Mouse (Mus musculus): ENCODE data around the gene Spi1. TPM values are rescaled to one million over a fixed set of nuclear protein-coding genes. Genes with fewer than 3 reads are reported as not detected.

Spi1 gene
- polyA plus RNA-seq, 1 experiment from 2014 or later, result 1.7 TPM

DNA sequence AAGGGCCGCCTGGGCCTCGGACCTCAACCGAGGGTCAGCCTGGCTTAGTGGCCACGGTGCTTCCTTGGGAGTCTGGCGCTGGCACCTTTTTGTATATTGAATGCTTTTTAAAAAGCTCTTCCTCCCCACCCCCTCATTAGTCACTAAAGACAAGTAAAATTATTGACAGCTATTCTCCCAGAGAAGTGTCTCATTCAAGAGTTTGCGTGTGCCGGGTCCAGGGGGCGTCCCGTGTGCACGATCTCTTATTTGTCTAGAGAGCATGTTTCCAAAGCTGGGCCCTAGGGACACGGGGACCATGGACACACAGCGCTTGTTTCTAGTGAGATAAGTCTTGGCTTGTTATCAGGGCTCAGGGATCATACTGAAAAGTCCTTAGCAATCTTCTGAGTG, 33.4 kb downstream of the Spi1 start:
- H3K4me1 ChIP-seq (replicated peaks; ENCODE audit: control insufficient read depth, insufficient read depth, low read length), result peaks cover 6% of the 10 kb centered on the region
- 0 out of 2 replicates have a peak, but pooled peaks cover 3% of the 10 kb centered on the region for H3K27me3 ChIP-seq (replicated peaks; ENCODE audit: control insufficient read depth, insufficient read depth, low read length)
- no peaks in the 10 kb centered on the region for H3K9me3 ChIP-seq (ENCODE audit: control insufficient read depth, low read length)
- no peak for ATAC-seq
- H3K4me3 ChIP-seq (replicated peaks; ENCODE audit: low read length), result peak overlapping the region; percentile 34
- H3K27ac ChIP-seq (ENCODE audit: low read length), result no peak overlapping the region
- no peak overlapping the region; the same call in 1 of the 2 replicates for H3K9ac ChIP-seq (replicated peaks; ENCODE audit: low read depth, low read length)
- WGBS, result 28% methylated on average over 12 of the region's 12 CpGs
- no peaks in the 10 kb centered on the region for H3K36me3 ChIP-seq (ENCODE audit: control insufficient read depth, insufficient read depth)
- H3K4me2 ChIP-seq (ENCODE audit: low read length), result peak overlapping the region; percentile 56

DNA sequence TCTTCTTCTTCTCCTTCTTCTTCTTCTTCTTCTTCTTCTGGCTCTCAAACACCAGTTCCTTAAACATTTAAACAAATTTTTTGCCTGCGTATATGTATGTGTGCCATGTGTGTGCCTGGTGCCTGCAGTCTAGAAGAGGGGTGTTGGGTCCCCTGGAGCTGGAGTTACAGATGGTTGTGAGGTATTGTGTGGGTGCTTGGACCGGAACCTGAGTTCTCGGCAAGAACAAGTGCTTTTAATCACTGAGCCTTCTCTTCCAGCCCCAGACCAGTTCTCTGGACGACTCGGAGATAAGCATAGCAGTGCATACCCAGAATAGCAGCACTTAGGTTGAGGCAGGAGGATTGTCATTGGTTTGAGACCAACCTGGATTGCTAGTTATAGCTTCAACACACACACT, 34.7 kb downstream of the Spi1 start:
- Histone ChIP-seq H3K27me3 (replicated peaks; ENCODE audit: control insufficient read depth, insufficient read depth, low read length) (0 out of 2 replicates have a peak, but pooled peaks cover 3% of the 10 kb centered on the region), H3K36me3 (ENCODE audit: control insufficient read depth, insufficient read depth) (no peaks in the 10 kb centered on the region), H3K9me3 (ENCODE audit: control insufficient read depth, low read length) (no peaks in the 10 kb centered on the region), H3K9ac (replicated peaks; ENCODE audit: low read depth, low read length) (no peak overlapping the region), H3K4me3 (replicated peaks; ENCODE audit: low read length) (no peak overlapping the region), H3K4me1 (replicated peaks; ENCODE audit: control insufficient read depth, insufficient read depth, low read length) (peaks cover 6% of the 10 kb centered on the region), H3K27ac (ENCODE audit: low read length) (no peak overlapping the region), H3K4me2 (ENCODE audit: low read length) (no peak overlapping the region)
- ATAC-seq, result no peak
- 86% methylated on average over 5 of the region's 5 CpGs for WGBS

DNA sequence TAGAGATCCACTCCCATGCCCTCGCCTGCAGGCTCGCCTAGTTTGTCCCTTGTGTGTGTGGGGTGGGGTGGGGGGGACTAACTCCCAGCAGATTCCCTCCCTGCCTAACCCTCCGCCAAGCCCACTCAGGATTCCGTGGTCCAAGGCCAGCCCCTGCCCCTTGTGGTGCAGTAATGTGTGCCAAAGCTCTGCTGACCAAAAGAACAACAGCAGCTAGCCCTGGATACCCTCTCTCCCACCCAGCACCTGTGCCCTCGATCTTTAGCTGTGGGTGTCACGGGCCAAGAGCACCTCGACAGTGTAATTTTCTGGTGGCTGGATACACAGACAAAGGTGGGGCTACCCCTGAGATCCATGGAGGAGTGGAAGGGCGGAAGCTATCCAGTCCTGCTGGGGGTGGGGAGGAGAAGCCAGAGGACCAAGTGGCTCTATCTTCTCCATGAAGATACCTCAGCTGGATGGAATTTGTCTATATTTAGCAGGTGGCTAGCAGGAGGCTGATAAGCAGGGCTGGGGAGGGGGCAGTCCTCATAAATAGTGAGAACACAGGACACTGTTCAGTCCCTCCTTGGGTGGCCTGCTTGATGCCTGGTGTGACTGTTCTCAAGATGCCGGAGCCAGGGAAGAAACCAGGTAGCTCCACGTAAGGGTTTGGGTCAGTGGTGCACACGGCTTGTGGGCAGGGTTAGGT, 35.5 kb downstream of the Spi1 start, which contains the start of gene Mybpc3:
Gene Mybpc3, plus strand, starts transcription at position 560 of the 691 bp plus-strand sequence.
- H3K4me3 ChIP-seq (replicated peaks; ENCODE audit: low read length), result no peak within 1 kb of the TSS
- 82% methylated on average over 11 of the region's 11 CpGs for WGBS

DNA sequence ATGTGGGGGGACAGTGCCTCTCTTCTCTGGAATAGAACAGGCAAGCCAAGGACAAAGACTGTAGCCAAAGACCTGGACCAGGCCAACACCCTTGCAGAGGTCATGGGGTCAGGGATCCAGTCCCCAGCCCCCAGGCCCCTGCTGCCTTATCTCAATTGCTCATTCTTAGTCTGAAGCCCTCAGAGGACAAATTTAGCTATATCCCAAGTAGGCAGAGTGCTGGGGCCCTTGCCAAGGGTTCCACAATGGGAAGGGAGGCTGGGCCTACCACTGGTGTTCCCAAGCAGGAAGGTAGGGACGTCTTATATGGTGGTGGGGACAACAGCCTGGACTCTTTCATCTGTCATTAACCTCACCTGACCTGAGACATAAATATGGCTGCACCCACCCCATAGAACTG, 36.5 kb downstream of the Spi1 start:
- Histone ChIP-seq H3K36me3 (ENCODE audit: control insufficient read depth, insufficient read depth) (no peaks in the 10 kb centered on the region), H3K9me3 (ENCODE audit: control insufficient read depth, low read length) (no peaks in the 10 kb centered on the region), H3K4me2 (ENCODE audit: low read length) (no peak overlapping the region), H3K27ac (ENCODE audit: low read length) (no peak overlapping the region), H3K4me3 (replicated peaks; ENCODE audit: low read length) (no peak overlapping the region), H3K4me1 (replicated peaks; ENCODE audit: control insufficient read depth, insufficient read depth, low read length) (peaks cover 6% of the 10 kb centered on the region), H3K27me3 (replicated peaks; ENCODE audit: control insufficient read depth, insufficient read depth, low read length) (0 out of 2 replicates have a peak, but pooled peaks cover 3% of the 10 kb centered on the region), H3K9ac (replicated peaks; ENCODE audit: low read depth, low read length) (no peak overlapping the region)
- 78% methylated on average over 1 of the region's 1 CpGs for WGBS
- ATAC-seq, result no peak

More for the DNA sequence above, 35.5 kb downstream of the Spi1 start, which contains the start of gene Mybpc3:
- Histone ChIP-seq H3K27me3 (replicated peaks; ENCODE audit: control insufficient read depth, insufficient read depth, low read length) (0 out of 2 replicates have a peak, but pooled peaks cover 3% of the 10 kb centered on the region), H3K9me3 (ENCODE audit: control insufficient read depth, low read length) (no peaks in the 10 kb centered on the region), H3K27ac (ENCODE audit: low read length) (no peak within 1 kb of the TSS), H3K9ac (replicated peaks; ENCODE audit: low read depth, low read length) (no peak within 1 kb of the TSS), H3K4me1 (replicated peaks; ENCODE audit: control insufficient read depth, insufficient read depth, low read length) (peaks cover 6% of the 10 kb centered on the region), H3K36me3 (ENCODE audit: control insufficient read depth, insufficient read depth) (no peaks in the 10 kb centered on the region), H3K4me2 (ENCODE audit: low read length) (no peak within 1 kb of the TSS)
- ATAC-seq, result no peak

- no peak for ATAC-seq
- Histone ChIP-seq H3K4me1 (replicated peaks; ENCODE audit: control insufficient read depth, insufficient read depth, low read length) (peaks cover 6% of the 10 kb centered on the region), H3K27me3 (replicated peaks; ENCODE audit: control insufficient read depth, insufficient read depth, low read length) (0 out of 2 replicates have a peak, but pooled peaks cover 3% of the 10 kb centered on the region), H3K36me3 (ENCODE audit: control insufficient read depth, insufficient read depth) (no peaks in the 10 kb centered on the region), H3K9me3 (ENCODE audit: control insufficient read depth, low read length) (no peaks in the 10 kb centered on the region), H3K9ac (replicated peaks; ENCODE audit: low read depth, low read length) (no peak overlapping the region), H3K27ac (ENCODE audit: low read length) (no peak overlapping the region), H3K4me2 (ENCODE audit: low read length) (no peak overlapping the region), H3K4me3 (replicated peaks; ENCODE audit: low read length) (no peak overlapping the region)
- WGBS, result 91% methylated on average over 19 of the region's 19 CpGs
Measured at GRCm38 (mm10) chr2:91119061-91119460, 36.9 kb downstream of the Spi1 start.

DNA sequence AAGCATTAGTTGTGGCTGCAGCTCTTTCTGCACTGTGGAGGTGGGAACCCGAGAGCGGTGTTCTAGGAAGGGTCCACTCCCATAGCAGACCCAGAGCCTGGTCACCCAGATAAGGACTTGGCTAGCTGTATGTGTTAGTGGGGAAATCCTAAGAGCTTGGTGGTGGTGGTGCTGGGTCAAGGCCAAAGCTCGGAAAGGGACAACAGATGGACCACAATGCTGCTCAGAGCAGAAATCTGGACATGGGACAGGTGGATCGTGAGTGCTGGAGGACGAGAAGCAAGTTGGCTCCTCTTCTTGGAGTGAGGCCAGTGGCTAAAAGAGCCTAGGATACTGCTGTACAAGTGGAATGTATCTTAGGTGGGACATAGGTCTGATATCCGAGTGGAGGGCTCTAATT, 37.4 kb downstream of the Spi1 start:
- no peak overlapping the region for H3K4me2 ChIP-seq (ENCODE audit: low read length)
- H3K9ac ChIP-seq (replicated peaks; ENCODE audit: low read depth, low read length), result no peak overlapping the region
- ATAC-seq, result no peak
- no peaks in the 10 kb centered on the region for H3K9me3 ChIP-seq (ENCODE audit: control insufficient read depth, low read length)
- H3K4me1 ChIP-seq (replicated peaks; ENCODE audit: control insufficient read depth, insufficient read depth, low read length), result peaks cover 6% of the 10 kb centered on the region
- H3K27me3 ChIP-seq (replicated peaks; ENCODE audit: control insufficient read depth, insufficient read depth, low read length), result 0 out of 2 replicates have a peak, but pooled peaks cover 3% of the 10 kb centered on the region
- no peak overlapping the region for H3K4me3 ChIP-seq (replicated peaks; ENCODE audit: low read length)
- H3K36me3 ChIP-seq (ENCODE audit: control insufficient read depth, insufficient read depth), result no peaks in the 10 kb centered on the region
- H3K27ac ChIP-seq (ENCODE audit: low read length), result no peak overlapping the region
- WGBS, result 87% methylated on average over 6 of the region's 6 CpGs

GRCm38 (mm10) chr2:91120261-91120671, 38.1 kb downstream of the Spi1 start:
- ATAC-seq, result no peak
- Histone ChIP-seq H3K4me2 (ENCODE audit: low read length) (no peak overlapping the region), H3K4me1 (replicated peaks; ENCODE audit: control insufficient read depth, insufficient read depth, low read length) (peaks cover 3% of the 10 kb centered on the region), H3K4me3 (replicated peaks; ENCODE audit: low read length) (no peak overlapping the region), H3K27me3 (replicated peaks; ENCODE audit: control insufficient read depth, insufficient read depth, low read length) (0 out of 2 replicates have a peak, but pooled peaks cover 2% of the 10 kb centered on the region), H3K27ac (ENCODE audit: low read length) (no peak overlapping the region), H3K36me3 (ENCODE audit: control insufficient read depth, insufficient read depth) (no peaks in the 10 kb centered on the region), H3K9ac (replicated peaks; ENCODE audit: low read depth, low read length) (no peak overlapping the region), H3K9me3 (ENCODE audit: control insufficient read depth, low read length) (no peaks in the 10 kb centered on the region)
- 76% methylated on average over 6 of the region's 6 CpGs for WGBS

DNA sequence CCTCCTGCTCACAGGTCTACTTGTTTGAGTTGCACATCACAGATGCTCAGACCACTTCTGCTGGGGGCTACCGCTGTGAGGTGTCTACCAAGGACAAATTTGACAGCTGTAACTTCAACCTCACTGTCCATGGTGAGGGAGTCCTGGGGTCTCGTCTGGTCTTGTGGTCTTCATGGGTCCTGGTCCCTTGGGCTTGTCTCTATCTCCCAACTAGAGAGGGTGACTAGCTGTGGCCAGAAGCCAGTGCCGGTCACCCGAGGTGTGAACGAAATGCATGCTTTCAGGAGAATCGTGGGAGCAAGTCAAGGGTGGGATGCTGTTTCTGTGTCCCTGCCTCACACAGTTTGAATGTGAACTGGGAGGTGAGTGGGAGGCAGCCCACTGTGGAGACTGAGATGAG, 38.8 kb downstream of the Spi1 start:
- Histone ChIP-seq H3K9ac (replicated peaks; ENCODE audit: low read depth, low read length) (no peak overlapping the region), H3K4me3 (replicated peaks; ENCODE audit: low read length) (no peak overlapping the region), H3K36me3 (ENCODE audit: control insufficient read depth, insufficient read depth) (no peaks in the 10 kb centered on the region), H3K9me3 (ENCODE audit: control insufficient read depth, low read length) (no peaks in the 10 kb centered on the region), H3K4me2 (ENCODE audit: low read length) (no peak overlapping the region), H3K27ac (ENCODE audit: low read length) (no peak overlapping the region), H3K27me3 (replicated peaks; ENCODE audit: control insufficient read depth, insufficient read depth, low read length) (no peaks in the 10 kb centered on the region), H3K4me1 (replicated peaks; ENCODE audit: control insufficient read depth, insufficient read depth, low read length) (no peaks in the 10 kb centered on the region)
- WGBS, result 84% methylated on average over 6 of the region's 6 CpGs
- ATAC-seq, result no peak

- Histone ChIP-seq H3K9ac (replicated peaks; ENCODE audit: low read depth, low read length) (no peak overlapping the region), H3K27ac (ENCODE audit: low read length) (no peak overlapping the region), H3K4me1 (replicated peaks; ENCODE audit: control insufficient read depth, insufficient read depth, low read length) (no peaks in the 10 kb centered on the region), H3K4me2 (ENCODE audit: low read length) (no peak overlapping the region), H3K4me3 (replicated peaks; ENCODE audit: low read length) (no peak overlapping the region), H3K27me3 (replicated peaks; ENCODE audit: control insufficient read depth, insufficient read depth, low read length) (no peaks in the 10 kb centered on the region), H3K36me3 (ENCODE audit: control insufficient read depth, insufficient read depth) (no peaks in the 10 kb centered on the region), H3K9me3 (ENCODE audit: control insufficient read depth, low read length) (no peaks in the 10 kb centered on the region)
- ATAC-seq, result no peak
- 65% methylated on average over 8 of the region's 8 CpGs for WGBS
Measured at GRCm38 (mm10) chr2:91121497-91121896, 39.3 kb downstream of the Spi1 start.
